Mouse (Mus musculus) testis, adult 2 months (tissue): ENCODE data around the gene Olfr493. TPM values are rescaled to one million over a fixed set of nuclear protein-coding genes. Genes with fewer than 3 reads are reported as not detected.

Experiments used
- H3K27ac ChIP-seq: fragments of 200-500 bp; 2 replicates; pipeline ENCODE4 v1.5.1; 2012; ENCODE audit warnings: low read depth, low read length; ENCODE audit not compliant: control insufficient read depth, insufficient read depth
- H3K27me3 ChIP-seq: fragments of 200-500 bp; 2 replicates; pipeline ENCODE4 v1.6.1; 2012; ENCODE audit warnings: mild to moderate bottlenecking, low read length, moderate library complexity; ENCODE audit not compliant: control insufficient read depth, insufficient read depth
- H3K36me3 ChIP-seq: fragments of 200-500 bp; 2 replicates; pipeline ENCODE4 v1.6.1; 2012; ENCODE audit warnings: mild to moderate bottlenecking, low read length; ENCODE audit not compliant: control insufficient read depth, insufficient read depth
- H3K4me1 ChIP-seq: fragments of 200-500 bp; 2 replicates; pipeline ENCODE4 v1.6.1; 2012; ENCODE audit warnings: low read length; ENCODE audit not compliant: control insufficient read depth, insufficient read depth
- H3K4me3 ChIP-seq: fragments of 200-500 bp; 2 replicates; pipeline ENCODE4 v1.5.1; 2012; ENCODE audit warnings: low read depth, mild to moderate bottlenecking, low read length, moderate library complexity, mixed read lengths; ENCODE audit not compliant: control insufficient read depth
- CTCF ChIP-seq: fragments of 200-500 bp; IDR thresholded peaks from 2 replicates; pipeline ENCODE4 v1.5.1; 2012; ENCODE audit warnings: low read depth, mild to moderate bottlenecking, inconsistent platforms, low read length, moderate library complexity; ENCODE audit not compliant: control insufficient read depth, insufficient read depth, insufficient replicate concordance
- POLR2A ChIP-seq: fragments of 200-500 bp; IDR thresholded peaks from 2 replicates; pipeline ENCODE4 v1.6.1; 2012; ENCODE audit warnings: low read depth, mild to moderate bottlenecking, inconsistent platforms, low read length, moderate library complexity; ENCODE audit not compliant: control insufficient read depth
- polyA plus RNA-seq: library from polyadenylated mRNA; depleted of rRNA; stranded (reverse); fragments of >200 nt; gene quantifications from 2 replicates; pipeline ENCODE4 v1.2.3, GENCODE M21; 2012; rRNA removed

Gene Olfr493
- not detected in 2 replicates for polyA plus RNA-seq

DNA sequence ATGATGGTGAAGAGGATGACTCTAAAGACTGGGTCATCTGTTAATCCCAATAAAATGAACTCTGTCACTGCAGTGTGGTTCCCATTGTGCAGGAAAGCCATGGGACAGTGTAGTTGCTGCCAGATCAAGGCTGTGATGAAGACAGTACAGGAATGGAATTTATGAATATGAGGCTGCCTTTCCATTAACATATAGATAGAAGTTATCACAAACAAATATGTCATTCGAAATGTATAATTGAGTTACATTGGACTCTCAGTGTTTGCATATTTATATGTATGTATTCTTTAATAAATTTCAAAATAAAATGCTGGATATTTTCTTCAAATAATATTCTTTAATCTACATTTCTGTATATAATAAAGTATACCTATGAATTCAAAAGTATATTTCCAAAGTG, at the start of gene Olfr493:
Gene Olfr493, minus strand, starts transcription at position 101 of the 400 bp plus-strand sequence.
- Histone ChIP-seq H3K4me3 (no peak within 1 kb of the TSS), H3K27ac (no peak within 1 kb of the TSS), H3K4me1 (no peaks in the 10 kb centered on the region), H3K36me3 (no peaks in the 10 kb centered on the region), H3K27me3 (no peaks in the 10 kb centered on the region)
- no peak for TF ChIP-seq CTCF
- TF ChIP-seq POLR2A, result no peak

DNA sequence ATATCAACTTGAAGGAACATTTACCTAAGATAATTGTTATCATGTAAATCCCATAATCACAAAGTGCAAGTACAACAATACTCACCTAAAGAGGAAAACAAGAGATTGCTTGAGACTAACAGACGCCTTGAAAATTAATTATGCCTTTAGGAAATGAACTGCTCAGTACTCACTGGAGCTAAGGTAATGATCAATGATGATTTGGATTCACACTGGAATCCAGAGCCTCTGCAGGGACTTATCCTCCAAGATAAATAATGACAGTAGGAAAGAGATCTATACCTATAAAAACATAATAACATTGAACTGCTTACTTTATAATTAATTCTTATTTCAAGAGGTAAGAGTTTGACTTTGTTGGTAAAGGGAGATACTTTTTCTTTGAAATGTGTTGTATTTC, 46.1 kb upstream of the Olfr493 start, which contains the start of gene Olfr495:
Gene Olfr495, plus strand, starts transcription at position 301 of the 400 bp plus-strand sequence.
- H3K4me1 ChIP-seq, result no peaks in the 10 kb centered on the region

DNA sequence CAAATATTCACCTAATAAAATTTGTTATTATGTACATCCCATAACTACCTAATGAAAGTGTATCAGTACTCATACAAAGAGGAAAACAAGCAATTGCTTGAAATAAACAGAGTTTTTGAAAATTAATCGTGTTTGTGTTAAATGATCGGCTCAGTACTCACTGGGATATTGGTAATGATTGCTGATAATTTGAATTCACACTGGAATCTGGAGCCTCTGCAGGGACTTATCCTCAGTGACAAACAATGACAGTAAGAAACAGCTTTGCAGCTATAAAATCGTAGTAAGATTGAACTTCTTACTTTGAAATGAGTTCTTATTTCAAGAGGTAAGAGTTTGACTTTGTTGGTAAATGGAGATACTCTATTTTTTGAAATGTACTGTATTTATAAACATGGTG, 18.3 kb upstream of the Olfr493 start, which contains the start of gene Olfr494:
Gene Olfr494, plus strand, starts transcription at position 301 of the 400 bp plus-strand sequence.
- H3K27me3 ChIP-seq, result no peaks in the 10 kb centered on the region
- H3K27ac ChIP-seq, result no peak within 1 kb of the TSS
- no peak within 1 kb of the TSS for H3K4me3 ChIP-seq
- H3K36me3 ChIP-seq, result no peaks in the 10 kb centered on the region
- TF ChIP-seq POLR2A, result no peak
- TF ChIP-seq CTCF, result no peak
- no peaks in the 10 kb centered on the region for H3K4me1 ChIP-seq

More for the DNA sequence above, 46.1 kb upstream of the Olfr493 start, which contains the start of gene Olfr495:
- TF ChIP-seq CTCF (no peak), POLR2A (no peak)
- no peak within 1 kb of the TSS for H3K27ac ChIP-seq
- no peaks in the 10 kb centered on the region for H3K27me3 ChIP-seq
- H3K4me3 ChIP-seq, result no peak within 1 kb of the TSS
- H3K36me3 ChIP-seq, result no peaks in the 10 kb centered on the region

DNA sequence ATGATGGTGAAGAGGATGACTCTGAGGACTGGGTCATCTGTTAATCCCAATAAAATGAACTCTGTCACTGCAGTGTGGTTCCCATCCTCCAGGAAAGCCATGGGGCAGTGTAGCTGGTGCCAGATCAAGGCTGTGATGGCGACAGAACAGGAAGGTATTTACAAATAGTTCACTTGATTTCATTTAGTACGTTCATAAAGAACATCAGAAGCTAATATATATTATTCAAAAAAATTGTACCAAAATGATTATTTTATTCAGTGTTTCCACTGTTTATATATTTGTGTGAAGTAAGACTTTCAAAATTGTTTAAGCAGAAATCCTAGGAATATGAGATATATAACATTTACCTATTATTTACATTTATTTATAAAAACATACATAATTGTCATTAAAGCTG, 23.2 kb downstream of the Olfr493 start, which contains the start of gene Olfr492:
Gene Olfr492, minus strand, starts transcription at position 101 of the 400 bp plus-strand sequence.
- Histone ChIP-seq H3K36me3 (no peaks in the 10 kb centered on the region), H3K4me3 (no peak within 1 kb of the TSS), H3K27me3 (no peaks in the 10 kb centered on the region), H3K4me1 (no peaks in the 10 kb centered on the region), H3K27ac (no peak within 1 kb of the TSS)
- no peak for TF ChIP-seq CTCF
- no peak for TF ChIP-seq POLR2A

DNA sequence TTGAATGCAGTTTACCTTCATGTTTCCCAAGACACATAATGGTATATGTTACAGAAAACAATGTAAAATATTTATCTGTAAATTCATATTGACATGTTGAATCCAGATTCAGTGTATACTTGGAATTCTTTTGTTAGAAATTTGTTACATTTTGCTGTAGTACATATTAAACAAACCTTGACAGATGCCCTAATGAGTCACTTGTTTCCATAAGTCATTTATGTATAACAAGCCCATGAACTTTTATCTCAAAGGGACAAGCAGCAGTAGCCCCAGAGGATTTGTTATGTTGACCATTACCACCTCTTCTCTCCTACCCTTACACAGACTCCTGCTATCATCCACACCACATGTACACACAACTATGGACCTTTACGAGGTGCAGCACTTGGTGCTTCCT, 33.6 kb downstream of the Olfr493 start, which contains the start of gene Olfr491:
Gene Olfr491, plus strand, starts transcription at position 301 of the 400 bp plus-strand sequence.
- no peaks in the 10 kb centered on the region for H3K4me1 ChIP-seq
- H3K4me3 ChIP-seq, result no peak within 1 kb of the TSS
- no peak within 1 kb of the TSS for H3K27ac ChIP-seq
- H3K36me3 ChIP-seq, result no peaks in the 10 kb centered on the region
- no peak for TF ChIP-seq CTCF
- TF ChIP-seq POLR2A, result no peak
- no peaks in the 10 kb centered on the region for H3K27me3 ChIP-seq

Other genes starting within 250 kb of the Olfr493 start
- gene Olfr482, start 249.4 kb downstream of the Olfr493 start, polyA plus RNA-seq, result not detected in 2 replicates
- gene Olfr483, start 246.1 kb downstream of the Olfr493 start, polyA plus RNA-seq, result not detected in 2 replicates
- not detected in 2 replicates for gene Olfr484, start 219.5 kb downstream of the Olfr493 start, polyA plus RNA-seq
- not detected in 2 replicates for gene Olfr485, start 187.1 kb downstream of the Olfr493 start, polyA plus RNA-seq
- gene Olfr486, start 174.2 kb downstream of the Olfr493 start, polyA plus RNA-seq, result not detected in 2 replicates
- not detected in 2 replicates for gene Olfr487, start 132.3 kb downstream of the Olfr493 start, polyA plus RNA-seq
- not detected in 2 replicates for gene Olfr488, start 88.6 kb downstream of the Olfr493 start, polyA plus RNA-seq
- gene Olfr490, start 58.0 kb downstream of the Olfr493 start, polyA plus RNA-seq, result not detected in 2 replicates
- not detected in 2 replicates for gene Olfr491, start 33.5 kb downstream of the Olfr493 start, polyA plus RNA-seq
- gene Olfr492, start 23.3 kb downstream of the Olfr493 start, polyA plus RNA-seq, result not detected in 2 replicates
- gene Olfr494, start 18.4 kb upstream of the Olfr493 start, polyA plus RNA-seq, result not detected in 2 replicates
- not detected in 2 replicates for gene Olfr495, start 46.2 kb upstream of the Olfr493 start, polyA plus RNA-seq
- not detected in 2 replicates for gene Olfr497, start 73.4 kb upstream of the Olfr493 start, polyA plus RNA-seq
- not detected in 2 replicates for gene Olfr498, start 118.3 kb upstream of the Olfr493 start, polyA plus RNA-seq
- gene Olfr502, start 178.1 kb upstream of the Olfr493 start, polyA plus RNA-seq, result not detected in 2 replicates
- gene Olfr503, start 197.5 kb upstream of the Olfr493 start, polyA plus RNA-seq, result not detected in 2 replicates
- not detected in 2 replicates for gene Olfr504, start 218.8 kb upstream of the Olfr493 start, polyA plus RNA-seq